Mouse (Mus musculus): Measurements from ENCODE around the gene Bckdhb.

GRCm38 (mm10) chr9:84037224-84037623 lies 112.3 kb downstream of the Bckdhb start:
- TF ChIP-seq CTCF (conservative IDR thresholded peaks at IDR 0.05; ENCODE audit: low read length) (no peak), NANOG (IDR thresholded peaks at IDR 0.05; ENCODE audit: borderline replicate concordance, low read length) (no peak)
